Comparison of ENCODE assay signal across 8 mouse cellular contexts in the genomic region with DNA sequence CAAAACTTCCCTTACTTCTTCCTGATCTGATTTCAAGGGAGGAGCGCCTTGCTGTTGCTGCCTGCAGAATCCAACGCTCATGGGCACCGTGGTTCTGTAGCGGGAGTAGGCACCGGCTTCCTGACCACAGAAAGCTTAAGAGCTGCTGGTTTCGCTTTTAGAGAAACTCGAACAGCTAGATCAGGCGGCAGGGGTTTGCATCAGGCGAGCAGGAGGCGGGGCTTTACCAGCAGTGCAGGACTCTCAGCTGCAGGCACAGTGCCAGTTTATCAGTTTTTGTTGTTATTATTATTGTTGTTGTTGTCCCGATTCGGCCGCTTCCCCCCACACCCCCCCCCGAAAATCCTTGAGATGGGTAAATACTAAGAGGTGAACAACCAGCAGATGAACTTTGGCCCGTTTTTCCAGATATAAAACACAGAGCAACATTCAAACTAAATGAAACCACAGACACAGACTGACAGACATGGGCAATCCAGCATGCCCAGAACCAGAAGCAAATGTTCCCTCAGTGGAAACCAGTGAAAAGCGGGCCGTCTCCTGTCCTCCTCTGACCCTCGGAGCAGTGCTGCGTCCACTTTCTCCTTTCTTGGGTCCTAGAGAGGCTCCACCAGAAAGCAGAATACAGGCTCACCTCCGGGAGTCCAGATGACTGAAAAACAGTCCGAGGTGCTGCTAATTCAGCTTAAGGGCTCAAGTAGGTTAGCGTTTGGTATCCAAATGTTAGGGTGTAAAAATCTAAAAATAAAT. TPM values are rescaled to one million over a fixed set of nuclear protein-coding genes. Genes with fewer than 3 reads are reported as not detected.
DNase-seq lines count a peak whose midpoint lies in the region; ATAC-seq and TF ChIP-seq lines count a peak whose summit lies in the region.

Gene Apobec1 (minus strand): TSS at position 203 of the 750 bp plus-strand sequence.

- H3K9ac ChIP-seq in embryonic facial prominence, embryonic 13.5 days = peak within 1 kb of the TSS; percentile 67
- peak within 1 kb of the TSS; percentile 58 for H3K9ac ChIP-seq in limb, embryonic 12.5 days (replicated peaks)
- peak within 1 kb of the TSS; percentile 37; the same call in 1 of the 2 replicates for H3K9ac ChIP-seq in midbrain, embryonic 14.5 days (replicated peaks; ENCODE audit: low read length)

- WGBS in embryonic facial prominence, embryonic 13.5 days = 4% methylated on average over 22 of the region's 22 CpGs
- 2% methylated on average over 22 of the region's 22 CpGs for WGBS in kidney, adult 2 months
- 6% methylated on average over 22 of the region's 22 CpGs for WGBS in limb, embryonic 12.5 days
- 8% methylated on average over 22 of the region's 22 CpGs for WGBS in midbrain, embryonic 14.5 days

- no peaks in the 10 kb centered on the region for H3K9me3 ChIP-seq in embryonic facial prominence, embryonic 13.5 days
- H3K9me3 ChIP-seq in limb, embryonic 12.5 days = no peaks in the 10 kb centered on the region
- no peaks in the 10 kb centered on the region for H3K9me3 ChIP-seq in midbrain, embryonic 14.5 days (ENCODE audit: control insufficient read depth, low read length)

- peak; percentile 53; the same call in 1 of the 2 replicates for ATAC-seq in embryonic facial prominence, embryonic 13.5 days (ENCODE audit: insufficient number of reproducible peaks, insufficient read depth, low FRiP score, low TSS enrichment, low read depth)
- ATAC-seq in limb, embryonic 12.5 days (ENCODE audit: insufficient number of reproducible peaks, insufficient read depth, low FRiP score, low TSS enrichment, low read depth) = peak; percentile 73; the same call in 1 of the 2 replicates
- peak; percentile 66; the same call in 1 of the 2 replicates for ATAC-seq in midbrain, embryonic 14.5 days (ENCODE audit: low FRiP score, low TSS enrichment)

- peak within 1 kb of the TSS; percentile 47 for H3K4me3 ChIP-seq in embryonic facial prominence, embryonic 13.5 days
- H3K4me3 ChIP-seq in kidney, adult 2 months (ENCODE audit: insufficient read depth, low read depth, low read length) = peak within 1 kb of the TSS; percentile 56
- peak within 1 kb of the TSS; percentile 46 for H3K4me3 ChIP-seq in limb, embryonic 12.5 days (replicated peaks)
- H3K4me3 ChIP-seq in midbrain, embryonic 14.5 days (replicated peaks; ENCODE audit: low read depth, low read length) = peak within 1 kb of the TSS; percentile 29

- H3K36me3 ChIP-seq in embryonic facial prominence, embryonic 13.5 days = no peaks in the 10 kb centered on the region
- no peaks in the 10 kb centered on the region for H3K36me3 ChIP-seq in kidney, adult 2 months (ENCODE audit: control insufficient read depth, insufficient read depth, low read length)
- no peaks in the 10 kb centered on the region for H3K36me3 ChIP-seq in limb, embryonic 12.5 days
- no peaks in the 10 kb centered on the region for H3K36me3 ChIP-seq in midbrain, embryonic 14.5 days (ENCODE audit: control insufficient read depth, insufficient read depth, low read length)

- DNase-seq in urinary bladder, adult 18-20 months (ENCODE audit: low spot score in 2 of 2) = peak; percentile 61 to 75
- no peak for DNase-seq in urinary bladder, postnatal 10 days (ENCODE audit: low spot score)
- peak; percentile 86 to 93 for DNase-seq in heart, adult 18-20 months
- DNase-seq in kidney, adult 2 months = peak; percentile 90
- DNase-seq in midbrain, embryonic 14.5 days = peak; percentile 77
- DNase-seq in spleen, adult 18-20 months = peak; percentile 77 to 79

- H3K4me1 ChIP-seq in embryonic facial prominence, embryonic 13.5 days = no peaks in the 10 kb centered on the region
- peaks cover 4% of the 10 kb centered on the region; the same call in 1 of the 2 replicates for H3K4me1 ChIP-seq in kidney, adult 2 months (ENCODE audit: control insufficient read depth, insufficient read depth, low read length)
- H3K4me1 ChIP-seq in limb, embryonic 12.5 days (replicated peaks) = no peaks in the 10 kb centered on the region
- H3K4me1 ChIP-seq in midbrain, embryonic 14.5 days (ENCODE audit: control insufficient read depth, insufficient read depth, low read length) = no peaks in the 10 kb centered on the region

- peak within 1 kb of the TSS; percentile 66 for H3K4me2 ChIP-seq in embryonic facial prominence, embryonic 13.5 days
- H3K4me2 ChIP-seq in limb, embryonic 12.5 days = peak within 1 kb of the TSS; percentile 63
- peak within 1 kb of the TSS; percentile 54 for H3K4me2 ChIP-seq in midbrain, embryonic 14.5 days (ENCODE audit: low read length)

- H3K27me3 ChIP-seq in embryonic facial prominence, embryonic 13.5 days = no peaks in the 10 kb centered on the region
- no peaks in the 10 kb centered on the region for H3K27me3 ChIP-seq in kidney, adult 2 months (replicated peaks; ENCODE audit: control insufficient read depth, insufficient read depth, low read length)
- no peaks in the 10 kb centered on the region for H3K27me3 ChIP-seq in limb, embryonic 12.5 days
- H3K27me3 ChIP-seq in midbrain, embryonic 14.5 days (ENCODE audit: control insufficient read depth, insufficient read depth, low read length) = no peaks in the 10 kb centered on the region

- no peak for TF ChIP-seq CTCF in kidney, adult 2 months (conservative IDR thresholded peaks at IDR 0.05; ENCODE audit: insufficient read depth, insufficient read length, low read depth, low read length)

- no peak for TF ChIP-seq POLR2A in kidney, adult 2 months (IDR thresholded peaks at IDR 0.05; ENCODE audit: low read depth, low read length)

- peak within 1 kb of the TSS; percentile 49; the same call in 1 of the 2 replicates for H3K27ac ChIP-seq in embryonic facial prominence, embryonic 13.5 days
- H3K27ac ChIP-seq in kidney, adult 2 months (ENCODE audit: insufficient read depth, low read depth, low read length) = peak within 1 kb of the TSS; percentile 68
- H3K27ac ChIP-seq in limb, embryonic 12.5 days = 0 out of 2 replicates have a peak within 1 kb of the TSS, but pooled peaks have one; percentile 53
- no peak within 1 kb of the TSS for H3K27ac ChIP-seq in midbrain, embryonic 14.5 days (replicated peaks; ENCODE audit: low read depth, low read length)

RNA-seq across cellular contexts. Expression of gene Apobec1, which starts in this region (rescaled TPM):
- 2.5 and 3.2 TPM in 2 replicates for polyA plus RNA-seq in embryonic facial prominence, embryonic 13.5 days (2015; fragmentation: Nextera tagmentation; extraction: Ambion mirVana)
- 1 to 10 TPM; 4.5 to 5.1 TPM for total RNA-seq in heart, adult 18-20 months (2021)
- polyA plus RNA-seq in kidney, adult 2 months (2012; rRNA removed) = 11.3 and 15.2 TPM in 2 replicates
- polyA plus RNA-seq in limb, embryonic 12.5 days (2016; fragmentation: Nextera tagmentation; extraction: Ambion mirVana) = 1.2 and 2.6 TPM in 2 replicates
- 0.31 and 1.6 TPM in 2 replicates for polyA plus RNA-seq in midbrain, embryonic 14.5 days (2014; fragmentation: Nextera tagmentation; extraction: Ambion mirVana)
